Mouse (Mus musculus) cerebellum, adult 9-10 months (tissue): ENCODE data around the gene Itih3.

Experiments
- DNase-seq: peaks from one replicate; pipeline ENCODE4 v3.0.0; 2022

The Itih3 gene

DNA sequence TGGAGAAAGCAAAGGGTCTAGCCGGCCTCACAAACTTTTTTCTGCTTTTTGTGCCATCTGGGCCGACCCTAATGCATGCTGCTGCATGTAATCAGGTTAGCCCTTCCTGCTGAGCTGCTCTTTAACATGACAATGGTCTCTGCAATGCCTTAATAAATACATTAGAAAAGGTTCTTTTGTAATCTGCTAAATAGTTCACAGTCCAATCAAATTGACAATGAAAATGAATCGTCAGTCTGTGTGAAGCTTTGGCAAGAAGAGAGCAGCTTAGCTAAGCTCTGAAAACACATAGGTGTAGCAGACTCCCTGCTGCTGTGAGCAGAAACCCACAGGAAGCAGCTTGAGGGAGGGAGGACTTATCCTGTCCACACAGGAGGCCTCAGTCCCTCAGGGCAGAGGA, 23.6 kb downstream of the Itih3 start:
- DNase-seq = no peak

DNA sequence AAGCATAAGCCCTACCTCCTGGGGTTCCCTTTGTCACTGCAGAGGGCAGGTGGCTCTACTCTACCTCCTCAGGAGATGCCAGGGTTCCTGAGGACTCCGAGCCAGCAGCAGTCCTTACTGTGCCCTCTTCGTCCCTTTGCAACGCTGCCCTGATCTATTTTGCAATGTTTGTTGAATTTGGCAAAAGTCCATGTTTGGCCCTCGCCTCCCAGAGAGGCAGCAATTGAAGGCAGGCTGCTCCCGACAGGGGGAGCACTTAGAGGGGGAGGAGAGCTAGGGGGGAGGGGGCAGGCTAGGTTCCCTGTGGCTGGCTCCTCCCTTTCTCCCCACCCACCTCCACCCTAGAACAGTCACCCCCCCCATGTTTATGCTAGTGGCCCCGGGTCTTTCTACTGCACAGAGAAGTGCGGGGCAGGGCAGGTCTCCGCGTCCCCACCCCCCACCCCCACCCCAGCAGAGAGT, 35.3 kb downstream of the Itih3 start:
- DNase-seq = peak; percentile 67

DNA sequence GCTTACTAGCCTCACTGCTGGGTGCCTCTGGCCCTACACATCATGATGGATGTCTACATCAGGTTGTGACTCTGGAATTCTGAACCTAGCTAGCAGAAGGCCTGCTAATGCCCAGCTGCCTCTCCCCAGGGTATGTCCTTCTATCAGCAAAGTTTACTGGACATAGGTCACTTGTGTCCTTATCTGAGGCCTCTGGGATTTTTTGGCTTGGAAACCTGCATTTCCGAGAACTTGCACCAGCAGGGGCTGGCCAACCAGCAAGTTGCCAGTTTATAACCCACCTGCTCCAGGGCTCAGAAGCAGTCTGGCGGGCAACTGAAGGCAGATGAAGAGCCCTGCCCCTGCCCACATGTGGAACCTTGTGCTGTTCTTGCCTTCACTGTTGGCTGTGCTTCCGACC, 37.4 kb downstream of the Itih3 start, which contains the start of gene Itih4:
TSS of gene Itih4 (plus strand) at position 273 of the 400 bp plus-strand sequence.
- DNase-seq = no peak

DNA sequence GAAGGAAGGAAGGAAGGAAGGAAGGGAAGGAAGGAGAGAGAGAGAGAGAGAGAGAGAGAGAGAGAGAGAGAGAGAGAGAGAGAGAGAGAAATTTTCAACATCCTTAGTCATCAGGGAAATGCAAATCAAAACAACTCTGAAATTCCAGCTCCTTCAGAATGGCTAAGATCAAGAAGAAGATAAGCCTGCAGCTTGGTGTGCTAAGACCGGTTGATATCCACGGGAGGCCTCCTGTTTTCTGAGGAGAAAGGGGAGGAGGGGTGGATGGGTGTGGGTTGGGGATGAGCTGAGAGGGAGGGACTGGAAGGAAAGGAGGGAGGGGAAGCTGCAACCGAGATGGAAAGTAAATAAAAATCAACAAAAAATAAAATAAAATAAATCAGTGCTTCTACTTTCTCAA, 38.3 kb downstream of the Itih3 start:
- DNase-seq = no peak

DNA sequence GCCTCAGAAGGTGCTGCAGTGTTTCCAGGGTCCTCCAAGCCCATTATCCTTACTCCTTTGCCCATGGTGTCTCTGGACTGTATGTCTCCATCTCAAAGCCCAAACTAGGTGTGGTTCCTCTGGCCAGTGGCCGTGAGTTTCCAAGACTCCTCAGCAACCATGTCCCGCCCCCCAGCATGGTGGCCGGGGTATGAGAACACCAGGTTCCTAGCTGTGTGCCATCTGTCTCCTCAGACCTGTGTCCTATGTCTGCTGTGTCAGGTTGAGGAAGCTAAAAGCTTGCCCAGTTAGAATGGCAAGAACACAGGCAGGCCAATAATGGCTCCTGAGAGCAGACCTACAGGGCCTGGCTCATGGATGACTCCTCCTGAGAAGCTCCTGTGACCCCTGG, 41.8 kb downstream of the Itih3 start:
- peak; percentile 67 for DNase-seq

DNA sequence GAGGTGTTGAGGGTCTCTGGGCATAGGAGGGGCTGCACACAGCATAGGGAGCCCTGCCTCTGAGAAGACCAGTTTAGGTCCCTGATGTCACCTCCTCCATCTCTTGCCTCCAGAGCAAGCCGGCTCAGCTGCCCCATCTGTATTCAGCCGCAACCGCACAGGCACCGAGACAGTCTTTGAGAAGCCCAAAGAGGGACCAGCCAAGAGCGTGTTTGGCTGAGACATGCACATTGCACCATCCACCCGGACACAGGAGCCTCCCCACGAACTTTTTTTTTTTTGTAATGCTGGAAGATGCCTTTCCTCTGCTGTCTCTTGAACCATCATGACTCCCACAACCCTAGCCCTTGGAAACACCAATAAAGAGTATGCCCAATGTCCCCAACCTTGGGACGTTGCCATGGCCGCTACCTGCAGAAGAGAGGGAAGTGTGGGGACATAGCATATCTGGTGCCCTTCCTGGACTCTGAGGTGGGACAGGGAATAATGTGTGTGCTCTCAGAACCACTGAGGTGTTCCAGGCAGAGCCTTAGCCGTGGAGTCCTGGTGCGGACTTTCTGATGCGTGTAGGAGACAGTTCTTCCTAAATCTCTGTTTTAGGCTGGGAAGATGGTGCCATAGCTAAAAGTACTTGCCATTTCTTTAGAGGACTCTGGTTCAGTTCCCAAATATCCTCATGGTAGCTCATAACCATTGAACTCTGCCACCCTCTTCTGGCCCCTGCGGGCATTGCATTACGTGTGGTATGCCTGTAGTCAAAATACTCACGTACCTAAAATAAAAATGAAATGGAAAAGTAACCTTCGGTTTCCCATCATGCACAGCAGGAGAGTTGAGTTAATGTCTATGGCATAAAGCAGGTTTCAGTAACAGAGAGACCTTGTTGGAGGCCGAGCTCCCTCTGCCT, 42.5 kb downstream of the Itih3 start:
- peak; percentile 77 for DNase-seq

DNA sequence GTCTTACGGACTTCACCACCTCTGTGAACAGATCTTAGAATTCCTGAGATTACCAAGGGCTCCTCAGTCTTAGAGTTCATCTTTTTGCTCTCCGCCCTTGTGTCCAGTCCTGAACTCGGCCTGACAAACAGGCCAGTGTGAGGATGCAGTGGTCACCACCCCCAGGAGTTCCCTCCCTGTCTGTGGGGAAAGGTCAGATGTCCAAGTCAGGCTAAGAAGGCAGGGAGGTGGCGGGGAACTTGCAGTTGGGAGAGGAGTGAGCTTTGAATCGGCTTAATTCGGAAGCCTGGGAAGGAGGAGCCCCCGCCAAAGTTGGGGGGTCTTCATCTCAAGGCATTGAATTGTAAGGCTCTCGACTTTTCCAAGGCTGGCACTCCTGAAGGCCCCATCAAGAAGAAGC, 43.3 kb downstream of the Itih3 start:
- no peak for DNase-seq

DNA sequence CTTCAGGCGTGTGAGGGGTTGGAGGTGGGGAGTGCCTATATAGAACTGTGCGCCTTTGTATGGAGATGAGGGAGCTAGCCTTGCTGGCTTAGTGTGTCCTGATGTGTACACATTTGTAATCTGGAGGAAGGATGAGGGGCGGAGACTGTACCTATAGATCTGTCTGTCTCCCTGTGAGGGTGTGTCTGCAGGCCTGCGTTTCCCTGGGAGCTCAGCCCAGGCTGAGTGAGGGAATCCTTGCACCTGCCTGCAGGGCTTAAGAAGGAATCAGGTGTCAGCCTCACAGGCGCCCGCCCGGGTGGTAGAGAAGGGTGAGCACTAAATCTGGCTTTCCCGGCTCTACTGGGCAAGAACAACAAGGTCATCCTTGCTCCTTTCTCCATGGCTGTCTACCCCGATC, 43.8 kb downstream of the Itih3 start:
- DNase-seq = no peak

DNA sequence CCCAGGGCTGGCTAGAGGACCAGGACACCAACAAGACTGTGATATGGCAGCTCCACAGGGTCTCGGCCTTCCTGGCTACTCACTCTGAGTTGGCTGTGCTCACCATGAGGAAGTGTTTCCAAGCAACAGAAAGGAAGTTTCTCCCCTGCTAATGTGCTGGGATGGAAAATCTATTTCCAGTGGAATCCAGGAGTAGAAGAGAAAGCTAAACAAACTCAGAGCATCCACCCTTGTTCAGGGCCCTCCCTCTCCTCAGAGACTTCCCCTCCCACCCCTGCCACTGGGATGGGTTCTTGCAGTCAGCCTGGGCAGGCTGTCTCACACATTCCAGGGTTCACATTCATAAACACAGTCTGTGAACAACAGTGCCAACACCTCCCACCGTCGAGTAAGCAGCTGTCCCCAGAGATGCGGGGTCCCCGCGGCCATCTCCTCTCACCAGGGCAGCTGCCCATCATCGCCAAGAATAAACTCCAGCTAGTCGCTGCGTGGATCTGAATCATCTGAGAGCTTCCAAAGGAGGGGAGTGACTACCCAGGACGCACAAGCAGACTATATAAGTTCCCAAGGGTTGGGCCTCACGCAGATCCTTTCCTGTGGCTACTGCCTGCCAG, 44.5 kb downstream of the Itih3 start, which contains the start of gene Mustn1:
TSS of gene Mustn1 (plus strand) at position 243 of the 614 bp plus-strand sequence.
- DNase-seq = no peak

DNA sequence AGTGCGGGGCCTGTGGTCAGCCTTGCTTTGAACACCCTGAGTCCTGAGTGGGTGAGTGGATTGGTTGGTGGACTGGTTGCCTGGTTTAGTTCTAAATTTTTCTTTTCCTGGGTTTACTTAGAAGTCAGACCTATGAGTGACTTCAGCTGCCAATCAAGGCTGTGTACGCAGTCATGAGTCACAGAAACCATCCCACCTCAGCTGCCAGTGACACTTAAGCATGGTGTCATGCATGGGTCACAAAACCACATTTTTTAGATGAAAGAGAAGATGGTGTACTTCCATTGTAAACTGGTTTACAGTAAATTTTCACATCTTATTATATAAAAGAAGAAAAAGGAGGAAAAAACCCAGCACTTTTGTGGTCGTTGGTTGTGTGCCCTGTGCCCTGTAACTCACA, 45.7 kb downstream of the Itih3 start:
- DNase-seq = no peak

DNA sequence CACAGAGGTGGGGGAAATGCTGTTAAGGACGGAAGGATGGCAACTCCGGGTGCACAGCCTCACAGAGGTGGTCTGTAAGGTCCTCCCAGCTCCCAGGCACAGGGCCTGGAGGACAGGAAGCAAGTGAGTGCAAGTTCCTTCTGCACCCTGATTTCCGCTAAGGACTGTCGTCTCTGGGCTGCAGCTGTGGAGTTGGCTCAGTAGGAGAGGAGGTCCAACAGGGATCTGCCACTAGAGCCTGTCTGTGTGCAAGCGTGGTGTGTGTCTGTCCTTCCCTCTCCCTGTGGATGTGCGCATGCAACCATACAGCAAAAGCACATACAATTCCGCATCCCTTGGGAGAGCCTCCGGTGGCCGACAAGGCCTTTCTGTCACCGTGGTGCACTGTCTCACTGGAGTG, 47.1 kb downstream of the Itih3 start:
- DNase-seq = no peak

DNA sequence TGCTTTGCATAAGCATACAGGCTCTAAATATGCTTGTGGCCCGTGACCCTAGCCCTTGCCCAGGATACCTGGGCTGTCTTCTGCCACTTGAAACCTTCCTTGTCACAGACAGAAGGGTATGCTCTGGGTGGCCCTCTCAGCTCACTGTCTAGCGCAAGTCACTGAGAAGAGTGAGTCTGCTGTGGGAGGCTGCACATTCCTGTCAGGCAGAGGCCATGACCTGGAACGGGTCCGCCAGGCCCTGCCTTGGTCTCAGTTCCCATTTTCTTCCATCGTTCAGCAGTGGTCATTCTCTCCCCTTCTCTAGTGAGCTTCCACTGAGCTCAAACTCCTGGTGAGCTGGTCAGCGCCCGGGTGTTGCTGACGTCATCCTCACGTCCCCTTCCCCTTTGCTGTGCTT, 47.6 kb downstream of the Itih3 start:
- no peak for DNase-seq

DNA sequence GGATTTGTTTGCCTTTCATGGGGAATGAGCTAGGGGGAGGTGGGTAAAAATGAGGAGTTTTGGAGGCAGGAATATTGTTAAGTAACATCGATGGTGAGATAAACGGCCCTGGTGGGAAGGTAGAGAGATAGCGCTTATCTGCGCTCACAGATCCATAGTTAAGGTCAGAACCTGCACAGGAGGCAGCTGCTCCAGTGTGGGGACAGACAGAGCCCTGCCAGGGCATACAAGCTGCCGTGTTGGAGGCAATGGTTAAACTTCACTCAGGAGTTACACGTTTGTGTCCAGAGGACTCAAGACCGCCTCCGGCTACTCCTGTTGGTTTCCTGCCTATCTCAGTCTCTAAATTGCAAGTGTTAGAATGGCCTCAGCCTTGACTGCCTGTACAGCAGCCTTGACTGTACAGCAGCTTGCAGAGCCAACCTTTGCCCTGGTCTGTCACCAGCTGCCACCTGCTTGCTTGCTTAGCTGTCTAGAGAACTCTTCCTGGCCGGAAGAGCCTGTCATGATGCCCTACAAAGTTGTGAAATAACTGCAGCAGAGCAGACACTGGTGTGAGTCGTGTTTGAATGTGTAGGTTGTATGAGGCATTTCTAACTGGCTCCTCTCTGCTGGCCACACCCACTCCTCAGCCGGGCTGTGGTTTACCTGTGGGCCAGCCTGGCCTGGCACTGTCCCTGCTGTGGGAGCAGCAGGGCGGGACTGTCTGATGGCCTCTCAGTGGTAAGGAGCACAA, 48.3 kb downstream of the Itih3 start:
- DNase-seq = no peak

DNA sequence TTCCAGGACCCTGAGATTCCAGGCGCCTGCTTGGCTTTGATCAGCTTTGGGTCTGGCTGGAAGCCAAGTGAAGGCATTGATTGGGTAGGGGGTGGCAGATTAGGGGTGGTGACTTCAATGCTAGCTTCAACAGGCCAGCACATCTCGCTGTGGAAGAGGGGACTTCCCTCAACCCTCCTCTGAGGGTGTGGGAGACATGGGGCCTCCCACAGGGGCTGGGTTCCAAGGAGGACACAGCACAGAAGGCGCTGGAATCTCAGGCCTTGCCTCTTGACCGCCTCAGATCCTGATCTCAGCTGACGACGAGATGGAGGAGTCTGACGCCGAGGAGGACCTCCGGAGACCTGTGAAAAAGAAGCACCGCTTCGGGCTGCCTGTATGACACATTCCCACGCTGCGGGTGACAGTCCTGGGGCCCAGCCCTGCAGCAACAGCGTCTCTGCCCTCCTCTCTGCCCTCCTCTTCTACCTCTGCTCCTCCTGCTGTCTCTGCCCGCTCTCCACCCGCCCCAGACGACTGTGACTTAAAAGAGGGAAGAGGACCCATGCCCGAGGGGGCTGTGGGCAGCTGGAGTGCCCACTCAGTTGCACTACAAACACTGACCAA, 49.4 kb downstream of the Itih3 start:
- DNase-seq = no peak

DNA sequence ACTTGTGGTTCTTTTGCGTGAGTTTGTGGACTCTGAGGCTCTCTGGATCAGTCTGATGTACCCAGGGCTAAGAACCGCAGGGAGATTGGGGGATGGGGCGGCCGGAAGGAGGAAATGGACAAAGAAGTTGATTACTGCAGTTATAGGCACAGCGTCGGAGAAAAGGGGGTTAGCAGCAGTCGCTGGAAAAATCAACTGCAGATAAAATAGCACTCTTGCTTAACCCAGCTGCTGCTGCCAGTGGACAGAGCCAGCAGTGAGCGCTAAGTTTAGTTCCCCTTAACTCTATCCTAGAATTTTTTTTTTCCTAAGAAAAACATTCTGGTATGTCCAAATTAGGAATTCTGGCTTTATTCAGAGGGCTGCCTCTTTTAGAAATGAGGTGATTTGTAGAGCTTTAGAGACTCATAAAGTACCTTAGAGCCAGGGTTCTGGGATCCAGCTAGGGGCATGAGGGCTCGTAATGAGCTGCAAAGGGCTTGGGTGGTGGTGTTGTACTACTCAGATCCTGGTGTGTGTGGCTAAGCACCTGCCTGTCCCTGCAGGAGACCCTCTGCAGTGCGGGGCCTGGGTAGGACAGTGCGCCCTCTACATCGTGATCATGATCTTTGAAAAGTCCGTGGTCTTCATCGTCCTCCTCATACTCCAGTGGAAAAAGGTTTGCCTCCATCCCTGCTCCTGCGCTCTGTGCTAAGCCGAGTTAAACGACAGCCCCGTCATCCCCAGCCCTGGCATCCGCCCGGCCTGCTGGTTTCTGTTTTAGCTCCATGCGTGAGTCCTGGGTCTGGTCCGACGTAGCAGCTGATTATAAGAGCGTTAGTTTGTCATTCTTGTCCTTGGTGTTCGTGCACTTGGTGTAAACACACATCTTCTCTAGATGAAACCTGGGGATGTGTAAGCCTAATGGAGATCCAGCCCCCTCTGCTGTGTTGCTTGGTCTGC, 53.1 kb downstream of the Itih3 start:
- no peak for DNase-seq

DNA sequence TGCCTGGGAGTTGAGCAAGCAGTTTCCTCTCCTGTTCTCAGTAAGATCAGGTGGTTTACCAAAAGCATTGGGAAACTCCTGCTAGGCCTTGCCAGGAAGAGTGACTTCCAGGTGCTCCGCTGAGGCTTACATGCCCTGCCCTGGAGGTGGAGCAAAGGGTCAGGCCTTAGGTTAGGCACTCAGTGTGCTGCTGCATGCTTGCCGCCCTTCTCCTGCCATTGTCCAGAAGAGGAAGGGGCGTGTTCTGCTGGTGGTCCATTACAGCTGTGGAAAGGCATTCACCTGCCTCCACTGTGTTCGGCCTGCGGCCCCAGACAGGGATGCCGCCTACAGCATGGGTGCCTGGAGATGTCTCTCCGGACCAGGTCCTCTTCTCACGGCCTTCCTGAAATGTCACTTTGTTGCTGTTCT, 54.2 kb downstream of the Itih3 start:
- DNase-seq = no peak

DNA sequence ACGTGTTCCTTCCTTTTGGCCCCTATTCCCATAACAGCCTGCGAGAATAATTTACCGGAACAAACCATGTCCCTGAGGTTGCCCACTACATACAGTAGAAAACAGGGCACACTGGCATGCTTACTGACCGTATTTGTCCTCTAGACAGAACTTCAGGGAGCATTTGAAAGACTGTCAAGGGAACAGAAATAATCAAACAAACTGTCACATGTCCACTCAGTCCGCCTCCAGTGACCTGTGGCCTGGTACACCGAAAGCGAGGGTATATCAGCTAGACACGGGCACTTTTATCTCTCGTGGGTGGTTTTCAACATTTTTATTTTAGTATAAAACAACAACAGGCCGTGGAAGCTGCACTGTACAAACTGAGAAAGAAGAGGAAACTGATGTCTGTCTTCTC, 54.7 kb downstream of the Itih3 start:
- no peak for DNase-seq

DNA sequence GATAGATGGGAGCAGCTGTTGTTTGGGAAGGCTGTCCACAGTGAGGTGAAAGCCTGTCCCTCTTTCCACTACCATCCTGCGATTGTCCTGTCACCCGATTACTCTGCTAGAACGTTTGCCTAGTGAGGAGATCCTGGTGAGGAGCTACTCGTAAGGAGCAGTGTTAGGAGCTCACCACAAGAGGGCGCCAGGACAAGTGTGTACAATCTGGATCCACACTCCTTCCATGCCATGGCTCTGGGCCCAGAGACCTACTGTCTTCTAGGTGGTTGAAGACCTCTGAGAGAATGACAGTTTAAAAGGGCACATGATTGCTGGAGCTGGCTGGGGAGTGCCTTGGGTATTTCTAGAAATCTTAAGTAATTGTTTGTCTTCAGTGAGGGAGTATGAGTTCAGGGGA, 56.5 kb downstream of the Itih3 start:
- DNase-seq = peak; percentile 70

DNA sequence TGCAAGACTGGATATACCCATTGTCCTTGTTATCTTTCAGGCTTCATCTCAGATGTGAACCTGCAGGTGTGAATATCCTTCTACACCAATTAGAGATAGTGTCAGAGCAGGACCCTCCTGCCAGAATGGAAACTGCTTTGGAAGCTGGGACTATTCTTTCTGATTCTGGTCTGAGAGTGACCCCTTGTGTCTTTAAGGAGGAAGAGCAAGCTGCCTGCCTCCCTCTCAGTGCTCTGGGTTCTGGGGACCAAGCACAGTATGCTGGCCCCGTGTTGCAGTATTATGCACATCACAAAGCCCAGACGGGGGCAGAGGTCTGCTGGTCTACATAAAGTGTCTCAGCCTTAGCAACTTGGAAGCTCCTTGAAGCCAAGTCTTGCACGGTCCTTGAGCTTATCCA, 58.2 kb downstream of the Itih3 start:
- DNase-seq = no peak

DNA sequence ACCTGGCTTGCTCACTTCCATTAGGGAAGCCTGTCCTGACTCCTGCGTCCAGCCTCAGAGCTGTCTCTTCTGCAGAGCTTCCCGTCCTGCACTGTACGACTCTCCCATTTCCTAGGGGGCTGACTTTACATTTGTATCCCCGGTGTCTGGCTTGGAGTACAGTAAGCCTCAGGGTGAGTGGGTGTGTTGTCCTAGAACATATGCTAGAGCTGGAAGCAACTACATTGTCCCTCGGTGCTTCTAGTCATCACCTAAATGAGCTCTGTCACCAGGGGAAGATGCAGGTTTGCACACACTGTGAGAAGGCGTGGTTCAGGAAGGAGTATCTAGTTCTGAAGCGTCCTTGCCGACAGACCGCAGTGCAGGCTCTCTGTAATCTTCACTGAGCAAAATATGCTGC, 61.2 kb downstream of the Itih3 start:
- no peak for DNase-seq

DNA sequence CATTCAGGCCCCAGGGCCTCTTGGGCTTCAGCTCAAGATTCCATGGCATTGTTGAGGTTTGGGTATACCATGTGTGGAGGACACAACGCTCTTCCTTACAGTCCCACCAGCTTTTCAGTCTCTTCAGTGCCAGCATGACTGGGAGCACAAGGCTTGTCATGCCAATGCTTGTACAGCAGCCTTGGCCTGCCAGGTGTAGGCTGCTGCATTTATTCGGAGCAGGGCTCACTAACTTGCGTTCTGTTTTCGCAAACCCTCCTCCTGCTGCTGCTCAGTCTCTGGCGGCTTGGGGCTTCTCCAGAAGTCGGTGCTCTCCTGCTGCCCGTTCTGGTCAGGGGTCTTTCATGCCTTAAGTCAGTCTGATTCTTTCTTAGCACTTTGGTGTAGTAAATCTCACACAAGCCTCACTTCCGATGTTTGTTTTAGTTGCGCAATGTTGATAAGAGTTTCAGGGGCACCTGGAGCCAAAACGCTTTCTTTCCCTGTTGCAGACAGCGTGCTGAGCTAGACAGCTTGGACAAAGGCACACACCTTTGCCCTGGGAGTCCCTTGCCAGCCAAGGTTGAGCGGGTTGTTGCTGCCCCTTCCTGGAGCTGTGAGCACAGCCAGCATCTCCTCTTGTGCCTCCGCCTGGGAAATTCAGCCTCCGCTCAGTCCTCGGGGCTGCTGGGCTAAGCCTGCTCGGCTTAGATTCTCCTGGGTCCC, 62.0 kb downstream of the Itih3 start:
- peak; percentile 50 for DNase-seq
